Mouse (Mus musculus): ENCODE measurements around the gene Bcl7c. TPM values are rescaled to one million over a fixed set of nuclear protein-coding genes. Genes with fewer than 3 reads are reported as not detected.

Gene Bcl7c
- total and polyA plus RNA-seq, 2 experiments from 2014 or later, result 49.2 to 131 TPM

- TF ChIP-seq CTCF (IDR thresholded peaks at IDR 0.05), result no peak
- ATAC-seq (ENCODE audit: low FRiP score), result no peak
- Histone ChIP-seq H3K9me3 (ENCODE audit: low read length) (no peaks in the 10 kb centered on the region), H3K4me3 (ENCODE audit: low read depth, low read length) (no peak overlapping the region), H3K4me1 (ENCODE audit: insufficient read depth, low read length) (no peaks in the 10 kb centered on the region), H3K27me3 (ENCODE audit: insufficient read depth, low read length) (no peaks in the 10 kb centered on the region), H3K4me2 (ENCODE audit: low read depth, low read length, poor library complexity, severe bottlenecking) (no peak overlapping the region), H3K9ac (replicated peaks; ENCODE audit: low read length, poor library complexity, severe bottlenecking) (no peak overlapping the region), H3K36me3 (ENCODE audit: insufficient read depth, low read length) (peaks cover 51% of the 10 kb centered on the region), H3K27ac (ENCODE audit: low read depth, low read length) (no peak overlapping the region)
- peak; percentile 62 for DNase-seq (ENCODE audit: low spot score)
- WGBS, result 82% methylated on average over 19 of the region's 19 CpGs
These were observed 41.7 kb upstream of the Bcl7c start for GRCm38 (mm10) chr7:127750131-127751127.

- no peak for TF ChIP-seq CTCF (IDR thresholded peaks at IDR 0.05)
- Histone ChIP-seq H3K4me3 (ENCODE audit: low read depth, low read length) (no peak overlapping the region), H3K4me2 (ENCODE audit: low read depth, low read length, poor library complexity, severe bottlenecking) (peak overlapping the region; percentile 83; the same call in 1 of the 2 replicates), H3K9me3 (ENCODE audit: low read length) (no peaks in the 10 kb centered on the region), H3K27me3 (ENCODE audit: insufficient read depth, low read length) (no peaks in the 10 kb centered on the region), H3K9ac (replicated peaks; ENCODE audit: low read length, poor library complexity, severe bottlenecking) (no peak overlapping the region), H3K27ac (ENCODE audit: low read depth, low read length) (no peak overlapping the region), H3K36me3 (ENCODE audit: insufficient read depth, low read length) (peaks cover 38% of the 10 kb centered on the region), H3K4me1 (ENCODE audit: insufficient read depth, low read length) (no peaks in the 10 kb centered on the region)
- DNase-seq (ENCODE audit: low spot score), result no peak
- ATAC-seq (ENCODE audit: low FRiP score), result no peak
- WGBS, result 93% methylated on average over 28 of the region's 28 CpGs
These were observed 39.5 kb upstream of the Bcl7c start for GRCm38 (mm10) chr7:127748235-127748560.

GRCm38 (mm10) chr7:127747559-127748234, 39.0 kb upstream of the Bcl7c start:
- peak overlapping the region; percentile 86 for H3K4me3 ChIP-seq (ENCODE audit: low read depth, low read length)
- H3K27me3 ChIP-seq (ENCODE audit: insufficient read depth, low read length), result no peaks in the 10 kb centered on the region
- WGBS, result 42% methylated on average over 6 of the region's 6 CpGs
- H3K4me2 ChIP-seq (ENCODE audit: low read depth, low read length, poor library complexity, severe bottlenecking), result peak overlapping the region; percentile 83
- no peaks in the 10 kb centered on the region for H3K9me3 ChIP-seq (ENCODE audit: low read length)
- DNase-seq (ENCODE audit: low spot score), result no peak
- TF ChIP-seq CTCF (IDR thresholded peaks at IDR 0.05), result no peak
- H3K9ac ChIP-seq (replicated peaks; ENCODE audit: low read length, poor library complexity, severe bottlenecking), result peak overlapping the region; percentile 98
- H3K4me1 ChIP-seq (ENCODE audit: insufficient read depth, low read length), result no peaks in the 10 kb centered on the region
- H3K27ac ChIP-seq (ENCODE audit: low read depth, low read length), result peak overlapping the region; percentile 82
- no peak for ATAC-seq (ENCODE audit: low FRiP score)
- H3K36me3 ChIP-seq (ENCODE audit: insufficient read depth, low read length), result peaks cover 33% of the 10 kb centered on the region

DNA sequence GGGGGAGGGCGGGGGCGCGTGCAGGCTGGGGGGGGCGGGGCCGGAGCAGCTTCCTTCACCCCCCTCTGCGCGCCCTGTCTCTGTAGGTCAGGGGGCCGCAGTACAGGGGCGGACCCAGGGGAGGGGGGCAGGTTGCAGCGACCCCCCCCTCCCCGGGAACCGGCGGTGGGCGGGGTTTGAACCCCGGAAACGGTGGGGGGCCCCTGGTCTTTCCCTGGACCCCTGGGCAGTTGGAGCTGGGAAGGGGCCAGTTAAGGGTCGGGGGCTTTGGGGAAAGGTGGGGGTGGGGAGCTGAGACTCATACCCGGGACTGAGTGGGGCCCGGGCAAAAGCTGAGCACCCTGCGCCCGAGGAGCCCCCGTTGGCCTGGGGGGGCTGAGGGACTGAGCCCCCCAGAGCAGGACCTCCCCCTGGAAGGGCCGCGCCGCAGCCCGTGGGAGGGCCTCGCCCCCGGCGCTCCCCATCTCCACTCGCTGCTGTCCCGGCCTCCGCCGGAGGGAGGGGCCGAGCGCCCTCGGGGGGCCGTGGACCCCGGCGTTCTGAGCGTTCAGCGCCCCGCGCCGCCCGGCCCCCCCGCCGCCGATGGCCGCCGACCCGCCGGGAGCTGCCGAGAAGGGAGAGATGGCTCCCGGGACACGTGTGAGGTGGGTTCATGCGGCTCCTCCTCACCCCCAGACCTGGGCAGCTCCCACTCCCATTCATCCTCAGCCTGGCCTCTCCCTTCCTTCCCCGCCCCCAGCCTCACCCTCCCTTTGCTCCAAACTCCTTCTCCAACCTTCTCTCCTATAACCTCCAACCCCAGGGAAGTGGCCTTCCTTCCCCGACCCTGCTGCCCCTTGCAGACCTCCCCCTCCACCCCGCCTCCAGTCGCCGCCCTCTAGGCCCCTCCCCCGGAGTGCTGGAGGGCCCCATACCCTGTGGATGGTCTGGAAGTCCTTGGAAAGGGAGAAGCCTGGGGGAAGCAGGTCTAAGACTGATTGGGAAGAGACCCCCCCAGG, 38.1 kb upstream of the Bcl7c start:
- ATAC-seq (ENCODE audit: low FRiP score) (0 out of 2 replicates have a peak, but pooled peaks have one; percentile 1), DNase-seq (ENCODE audit: low spot score) (no peak)
- peak overlapping the region; percentile 82 for H3K27ac ChIP-seq (ENCODE audit: low read depth, low read length)
- peaks cover 24% of the 10 kb centered on the region for H3K36me3 ChIP-seq (ENCODE audit: insufficient read depth, low read length)
- no peak for TF ChIP-seq CTCF (IDR thresholded peaks at IDR 0.05)
- H3K9me3 ChIP-seq (ENCODE audit: low read length), result no peaks in the 10 kb centered on the region
- WGBS, result under 1% methylated on average over 26 of the region's 62 CpGs
- H3K9ac ChIP-seq (replicated peaks; ENCODE audit: low read length, poor library complexity, severe bottlenecking), result peak overlapping the region; percentile 98
- H3K27me3 ChIP-seq (ENCODE audit: insufficient read depth, low read length), result no peaks in the 10 kb centered on the region
- H3K4me3 ChIP-seq (ENCODE audit: low read depth, low read length), result peak overlapping the region; percentile 86
- H3K4me2 ChIP-seq (ENCODE audit: low read depth, low read length, poor library complexity, severe bottlenecking), result peak overlapping the region; percentile 83
- H3K4me1 ChIP-seq (ENCODE audit: insufficient read depth, low read length), result no peaks in the 10 kb centered on the region

GRCm38 (mm10) chr7:127745652-127746493, 37.1 kb upstream of the Bcl7c start:
- peak overlapping the region; percentile 83 for H3K4me2 ChIP-seq (ENCODE audit: low read depth, low read length, poor library complexity, severe bottlenecking)
- peaks cover 18% of the 10 kb centered on the region for H3K36me3 ChIP-seq (ENCODE audit: insufficient read depth, low read length)
- no peaks in the 10 kb centered on the region for H3K27me3 ChIP-seq (ENCODE audit: insufficient read depth, low read length)
- H3K4me1 ChIP-seq (ENCODE audit: insufficient read depth, low read length), result no peaks in the 10 kb centered on the region
- DNase-seq (ENCODE audit: low spot score), result peak; percentile 100
- no peaks in the 10 kb centered on the region for H3K9me3 ChIP-seq (ENCODE audit: low read length)
- H3K9ac ChIP-seq (replicated peaks; ENCODE audit: low read length, poor library complexity, severe bottlenecking), result peak overlapping the region; percentile 98
- WGBS, result under 1% methylated on average over 39 of the region's 39 CpGs
- peak overlapping the region; percentile 86 for H3K4me3 ChIP-seq (ENCODE audit: low read depth, low read length)
- H3K27ac ChIP-seq (ENCODE audit: low read depth, low read length), result peak overlapping the region; percentile 82
- peak; percentile 91 for ATAC-seq (ENCODE audit: low FRiP score)
- TF ChIP-seq CTCF (IDR thresholded peaks at IDR 0.05), result peak; percentile 32

Data from midbrain, postnatal 0 days (tissue).